Mouse (Mus musculus): ENCODE results near the gene March10. TPM values are rescaled to one million over a fixed set of nuclear protein-coding genes. Genes with fewer than 3 reads are reported as not detected.

March10 gene
- total RNA-seq, 2 experiments from 2014 or later: not detected

- no peak for DNase-seq
- intact Hi-C loops (cut with DNase I): no loop called here
These were observed 11.3 kb upstream of the March10 start for GRCm38 (mm10) chr11:105467816-105468215.

GRCm38 (mm10) chr11:105467266-105467665 is 10.7 kb upstream of the March10 start:
- no peak for DNase-seq
- intact Hi-C loops (cut with DNase I): no loop called here

- intact Hi-C loops (cut with DNase I): no loop called here
- no peak for DNase-seq
These were observed 10.2 kb upstream of the March10 start for GRCm38 (mm10) chr11:105466756-105467155.

GRCm38 (mm10) chr11:105465488-105465887 is 9.0 kb upstream of the March10 start:
- DNase-seq: no peak
- intact Hi-C loops (cut with DNase I): no loop called here

- intact Hi-C loops (cut with DNase I): no loop called here
- no peak for DNase-seq
These were observed 8.0 kb upstream of the March10 start for GRCm38 (mm10) chr11:105464430-105464967.

- no peak for DNase-seq
- intact Hi-C loops (cut with DNase I): loop anchor here (5.0 kb wide), 1 partner anchor 132 kb away; no protein-coding TSS in a partner anchor
These were observed 3.4 kb upstream of the March10 start for GRCm38 (mm10) chr11:105459900-105460299.

GRCm38 (mm10) chr11:105457041-105457440 is 506 bp upstream of the March10 start:
- intact Hi-C loops (cut with DNase I): loop anchor here (5.0 kb wide), 1 partner anchor 135 kb away; no protein-coding TSS in a partner anchor
- no peak for DNase-seq

- DNase-seq: no peak
- intact Hi-C loops (cut with DNase I): loop anchor here (5.0 kb wide), 1 partner anchor 137 kb away; no protein-coding TSS in a partner anchor
These were observed 1.4 kb downstream of the March10 start for GRCm38 (mm10) chr11:105455118-105455517.

- intact Hi-C loops (cut with DNase I): no loop called here
- no peak for DNase-seq
These were observed 3.5 kb downstream of the March10 start for GRCm38 (mm10) chr11:105453084-105453483.

- intact Hi-C loops (cut with DNase I): no loop called here
- no peak for DNase-seq
These were observed 4.0 kb downstream of the March10 start for GRCm38 (mm10) chr11:105452504-105452903.

GRCm38 (mm10) chr11:105451553-105452135 is 4.9 kb downstream of the March10 start:
- DNase-seq: no peak
- intact Hi-C loops (cut with DNase I): no loop called here

- intact Hi-C loops (cut with DNase I): no loop called here
- DNase-seq: no peak
These were observed 6.8 kb downstream of the March10 start for GRCm38 (mm10) chr11:105449581-105450315.

GRCm38 (mm10) chr11:105447661-105448060 is 8.9 kb downstream of the March10 start:
- intact Hi-C loops (cut with DNase I): no loop called here
- DNase-seq: no peak

- intact Hi-C loops (cut with DNase I): no loop called here
- DNase-seq: no peak
These were observed 10.3 kb downstream of the March10 start for GRCm38 (mm10) chr11:105446221-105446620.

- no peak for DNase-seq
- intact Hi-C loops (cut with DNase I): no loop called here
These were observed 10.8 kb downstream of the March10 start for GRCm38 (mm10) chr11:105445741-105446140.

GRCm38 (mm10) chr11:105444929-105445328 is 11.6 kb downstream of the March10 start:
- intact Hi-C loops (cut with DNase I): no loop called here
- DNase-seq: no peak

GRCm38 (mm10) chr11:105443505-105443904 is 13.0 kb downstream of the March10 start:
- DNase-seq: no peak
- intact Hi-C loops (cut with DNase I): no loop called here

- DNase-seq: no peak
- intact Hi-C loops (cut with DNase I): no loop called here
These were observed 16.7 kb downstream of the March10 start for GRCm38 (mm10) chr11:105439796-105440195.

- no peak for DNase-seq
- intact Hi-C loops (cut with DNase I): no loop called here
These were observed 17.6 kb downstream of the March10 start for GRCm38 (mm10) chr11:105438907-105439306.

- intact Hi-C loops (cut with DNase I): no loop called here
- DNase-seq: no peak
These were observed 30.1 kb downstream of the March10 start for GRCm38 (mm10) chr11:105426441-105426840.

GRCm38 (mm10) chr11:105424643-105425042 is 31.9 kb downstream of the March10 start:
- DNase-seq: no peak
- intact Hi-C loops (cut with DNase I): no loop called here

Data from heart, postnatal 36 days (tissue).